Mouse (Mus musculus) lung, postnatal 0 days (tissue): Measurements from ENCODE around the gene Cma2. TPM values are rescaled to one million over a fixed set of nuclear protein-coding genes. Genes with fewer than 3 reads are reported as not detected.

Experiments
- ATAC-seq: fragments of 200-750 bp; cut with Nextera tagmentation; 2 replicates; pipeline ENCODE4 v1.8.0; 2017; ENCODE audit warnings: moderate library complexity
- DNase-seq: peaks from one replicate; pipeline ENCODE4 v3.0.0-alpha.2; 2016; ENCODE audit warnings: low spot score
- H3K27ac ChIP-seq: fragments of 300-500 bp; sonication (generic); 2 replicates; pipeline ENCODE4 v1.5.1; 2014; ENCODE audit warnings: antibody characterized with exemption, mild to moderate bottlenecking, low read length, mixed read lengths
- H3K27me3 ChIP-seq: fragments of 300-500 bp; sonication (generic); replicated peaks from 2 replicates; pipeline ENCODE4 v1.6.1; 2014; ENCODE audit warnings: low read length, mixed read lengths; ENCODE audit not compliant: insufficient read depth
- H3K36me3 ChIP-seq: fragments of 300-500 bp; sonication (generic); 2 replicates; pipeline ENCODE4 v1.6.1; 2014; ENCODE audit warnings: low read length, mixed read lengths; ENCODE audit not compliant: insufficient read depth
- H3K4me1 ChIP-seq: fragments of 300-500 bp; sonication (generic); 2 replicates; pipeline ENCODE4 v1.6.1; 2014; ENCODE audit warnings: antibody characterized with exemption, low read depth, low read length, mixed read lengths; ENCODE audit not compliant: insufficient read depth
- H3K4me2 ChIP-seq: fragments of 300-500 bp; sonication (generic); replicated peaks from 2 replicates; pipeline ENCODE4 v1.6.1; 2014; ENCODE audit warnings: low read depth, mild to moderate bottlenecking, low read length, moderate library complexity, mixed read lengths
- H3K4me3 ChIP-seq: fragments of 300-500 bp; sonication (generic); 2 replicates; pipeline ENCODE4 v1.5.1; 2014; ENCODE audit warnings: low read depth, low read length
- H3K9ac ChIP-seq: fragments of 300-500 bp; sonication (generic); replicated peaks from 2 replicates; pipeline ENCODE4 v1.6.1; 2014; ENCODE audit warnings: low read depth, mild to moderate bottlenecking
- H3K9me3 ChIP-seq: fragments of 300-500 bp; sonication (generic); 2 replicates; pipeline ENCODE4 v1.6.1; 2016; ENCODE audit warnings: low read length, mixed read lengths
- CTCF ChIP-seq: IDR thresholded peaks from 2 replicates; pipeline ENCODE4 v1.5.1; 2016; ENCODE audit warnings: antibody characterized with exemption, mild to moderate bottlenecking
- EP300 ChIP-seq: IDR thresholded peaks from 2 replicates; pipeline ENCODE4 v1.6.1; 2016; ENCODE audit warnings: antibody characterized with exemption, mild to moderate bottlenecking, control low read depth
- WGBS: fragments of 180-500 bp; shearing (Covaris S2); extraction: QIAGEN DNeasy Blood & Tissue Kit; methylation state at CpG from one replicate; pipeline ENCODE4 v1.1.7; 2014; 5-methylcytosine and 5-hydroxymethylcytosine counted together
- polyA plus RNA-seq: library from polyadenylated mRNA; unstranded; fragments of >200 nt; fragmentation: Nextera tagmentation; extraction: Ambion mirVana; gene quantifications from 2 replicates; pipeline ENCODE4 v1.2.1, GENCODE M21; 2015

Cma2 gene
- polyA plus RNA-seq, result not detected in 2 replicates

DNA sequence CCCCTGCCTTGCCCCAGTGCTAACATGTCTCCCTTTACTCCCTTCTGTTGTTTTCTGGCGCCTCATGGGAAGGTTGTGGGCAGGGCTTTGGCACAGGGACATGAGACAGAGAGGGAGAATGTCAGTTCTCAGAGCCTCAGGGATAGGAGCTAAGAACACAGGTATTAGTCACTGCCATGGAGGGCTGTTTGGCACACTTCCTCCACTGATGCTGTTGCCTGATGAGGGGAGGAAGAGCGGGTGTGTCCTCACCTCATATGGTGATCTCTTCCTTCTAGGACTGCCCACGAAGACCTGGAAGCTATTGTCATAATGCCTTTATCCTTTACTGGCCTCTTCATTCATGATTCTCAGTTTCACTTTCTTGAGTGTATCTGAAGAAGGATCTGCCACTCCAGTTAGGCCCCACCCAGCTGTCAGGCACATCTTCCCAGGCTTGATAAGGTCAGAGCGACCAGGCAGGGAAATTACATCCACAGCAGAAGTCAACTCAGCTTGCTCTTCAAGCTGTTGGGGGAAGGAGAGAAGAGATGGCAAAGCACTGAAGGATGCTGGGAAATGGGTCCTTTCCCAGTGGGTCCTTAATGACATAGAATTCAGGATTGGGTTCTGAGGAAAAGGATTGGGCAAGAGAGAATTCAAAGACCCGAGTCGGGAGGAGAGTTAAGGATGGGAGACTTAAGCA is at the start of gene Cma2:
Gene Cma2, plus strand, starts transcription at position 635 of the 685 bp plus-strand sequence.
- Histone ChIP-seq H3K36me3 (no peaks in the 10 kb centered on the region), H3K27me3 (no peaks in the 10 kb centered on the region), H3K27ac (no peak within 1 kb of the TSS), H3K4me1 (no peaks in the 10 kb centered on the region), H3K9ac (no peak within 1 kb of the TSS), H3K9me3 (no peaks in the 10 kb centered on the region), H3K4me3 (no peak within 1 kb of the TSS), H3K4me2 (no peak within 1 kb of the TSS)
- DNase-seq (no peak), ATAC-seq (no peak)
- TF ChIP-seq EP300 (no peak), CTCF (no peak)
- WGBS, result 76% methylated on average over 6 of the region's 6 CpGs

DNA sequence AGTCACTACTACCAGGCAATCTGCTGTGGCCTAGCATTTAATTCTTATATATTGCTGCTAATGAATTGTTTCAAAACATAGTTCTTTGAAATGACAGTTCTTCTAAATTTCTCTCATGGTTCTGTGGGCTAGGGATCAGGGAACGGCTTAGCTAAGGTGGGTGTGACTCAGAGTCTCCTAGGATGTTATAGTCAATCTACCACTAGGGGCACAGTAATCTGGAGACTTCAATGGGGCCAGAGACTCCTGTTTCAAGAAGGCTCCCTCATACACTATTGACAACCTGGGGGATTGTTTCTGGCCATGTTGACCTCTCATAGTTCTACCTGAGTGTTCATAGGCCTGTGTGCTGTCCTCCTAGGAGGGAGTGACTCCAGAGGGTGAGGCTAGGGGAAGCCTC is 45.3 kb upstream of the Cma2 start:
- TF ChIP-seq CTCF, result peak; percentile 65
- TF ChIP-seq EP300, result no peak
- Histone ChIP-seq H3K27ac (no peak overlapping the region), H3K4me1 (no peaks in the 10 kb centered on the region), H3K9me3 (no peaks in the 10 kb centered on the region), H3K4me2 (no peak overlapping the region), H3K27me3 (no peaks in the 10 kb centered on the region), H3K9ac (no peak overlapping the region), H3K4me3 (no peak overlapping the region), H3K36me3 (no peaks in the 10 kb centered on the region)
- ATAC-seq, result 0 out of 2 replicates have a peak, but pooled peaks have one; percentile 38
- peak; percentile 61 for DNase-seq
- 6% methylated on average over 1 of the region's 1 CpGs for WGBS

DNA sequence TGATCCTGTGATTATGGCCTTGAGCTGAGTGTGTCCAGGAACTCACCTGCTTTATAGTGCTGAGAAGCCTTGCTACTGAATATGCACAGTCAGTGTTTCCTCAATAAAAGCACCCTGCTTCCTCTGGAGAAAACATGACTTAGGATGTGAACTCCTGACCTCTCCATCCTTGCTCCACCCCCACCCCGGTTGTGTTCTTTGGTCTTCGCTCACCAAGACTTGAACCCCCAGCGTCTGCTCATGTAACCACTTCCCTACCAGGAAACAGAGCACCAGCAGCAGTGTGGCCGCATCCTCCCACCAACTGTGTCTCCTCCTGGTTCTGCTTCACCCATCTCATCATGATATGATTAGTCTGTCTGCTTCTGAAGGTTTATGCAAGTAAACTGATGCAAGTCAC is 37.4 kb upstream of the Cma2 start:
- no peak for ATAC-seq
- WGBS, result 41% methylated on average over 4 of the region's 4 CpGs
- Histone ChIP-seq H3K4me2 (no peak overlapping the region), H3K27me3 (no peaks in the 10 kb centered on the region), H3K4me1 (no peaks in the 10 kb centered on the region), H3K36me3 (no peaks in the 10 kb centered on the region), H3K9ac (no peak overlapping the region), H3K27ac (no peak overlapping the region), H3K4me3 (no peak overlapping the region), H3K9me3 (no peaks in the 10 kb centered on the region)
- TF ChIP-seq EP300 (no peak), CTCF (no peak)
- DNase-seq, result no peak

DNA sequence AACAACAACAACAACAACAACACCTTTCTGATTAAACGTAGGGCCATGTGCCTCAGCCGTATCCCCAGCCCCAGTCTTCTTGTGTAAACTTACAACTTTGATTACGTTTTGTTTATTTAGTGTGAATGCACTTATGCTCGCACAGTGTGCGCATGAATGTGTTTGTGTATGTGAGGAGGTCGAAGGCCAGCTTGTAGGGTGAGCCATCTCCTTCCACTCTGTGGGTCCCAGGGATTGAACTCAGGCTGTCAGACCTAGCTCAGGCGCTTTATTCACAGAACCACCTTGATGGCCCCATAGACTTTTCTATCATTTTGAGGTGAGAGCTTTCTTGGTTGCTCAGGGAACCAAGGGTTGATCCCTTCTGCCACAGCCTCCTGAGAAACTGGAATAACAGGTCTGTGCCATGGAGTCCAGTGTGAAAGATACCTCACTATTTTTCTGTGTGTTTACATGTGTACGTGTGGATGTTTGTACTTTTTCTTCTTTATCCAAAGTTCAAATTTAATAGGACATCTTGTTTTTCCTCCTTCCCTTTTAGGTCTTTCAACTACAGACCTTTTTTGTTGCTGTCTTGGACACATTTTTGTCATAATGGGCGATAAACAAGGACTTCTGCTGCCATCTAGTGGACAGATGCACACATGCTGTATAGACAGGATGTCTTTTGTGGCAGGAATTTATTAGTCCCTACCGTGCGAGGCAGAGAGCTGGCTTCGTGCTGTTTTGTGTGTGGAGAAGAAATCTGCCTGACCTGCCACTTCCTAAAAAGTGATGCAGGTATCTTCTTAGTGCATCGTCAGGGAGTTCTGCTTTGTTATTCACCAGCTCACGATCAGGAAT is 32.3 kb upstream of the Cma2 start:
- DNase-seq (peak; percentile 96), ATAC-seq (peak; percentile 87)
- 17% methylated on average over 14 of the region's 14 CpGs for whole genome bisulfite sequencing
- Histone ChIP-seq H3K27ac (no peak overlapping the region), H3K4me3 (no peak overlapping the region), H3K9me3 (no peaks in the 10 kb centered on the region), H3K27me3 (no peaks in the 10 kb centered on the region), H3K4me2 (no peak overlapping the region), H3K4me1 (no peaks in the 10 kb centered on the region), H3K36me3 (no peaks in the 10 kb centered on the region), H3K9ac (no peak overlapping the region)
- TF ChIP-seq EP300 (no peak), CTCF (peak; percentile 98)

DNA sequence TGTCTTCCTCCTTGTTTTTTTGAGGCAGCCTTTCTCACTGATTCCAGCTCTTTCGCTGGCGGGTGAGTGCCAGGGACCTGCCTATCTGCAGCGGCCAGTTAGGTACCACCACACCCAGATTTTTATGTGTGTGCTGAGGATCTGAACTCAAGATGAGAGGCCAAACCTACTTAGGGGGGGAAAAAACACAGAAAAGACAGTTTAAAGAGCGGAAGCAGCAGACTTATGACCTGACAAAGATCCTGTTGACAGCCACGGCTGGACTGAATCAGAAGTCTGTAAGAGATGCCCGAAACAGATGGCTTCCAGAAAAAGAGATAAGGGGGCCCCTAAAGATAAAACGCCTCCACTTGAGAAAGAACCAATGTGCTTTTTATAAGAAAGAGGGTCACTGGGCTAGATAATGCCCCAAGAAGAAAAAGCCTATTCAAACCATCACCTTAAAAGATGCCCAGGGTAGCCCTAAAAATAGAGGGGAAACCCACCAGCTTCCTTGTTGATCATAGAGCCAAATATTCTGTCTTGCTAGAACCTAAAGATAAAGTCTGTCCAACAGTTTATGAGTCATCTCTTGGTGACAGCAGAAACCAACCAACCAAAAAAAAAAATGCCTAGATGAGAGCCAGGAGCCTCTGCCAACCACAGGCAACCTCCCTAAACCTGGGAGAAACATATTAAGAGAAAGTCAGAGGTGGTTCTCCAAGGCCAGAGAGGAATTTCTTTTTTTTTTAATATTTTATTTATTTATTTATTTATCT is 28.1 kb upstream of the Cma2 start:
- no peaks in the 10 kb centered on the region for H3K36me3 ChIP-seq
- H3K4me3 ChIP-seq, result no peak overlapping the region
- TF ChIP-seq CTCF, result no peak
- TF ChIP-seq EP300, result no peak
- no peaks in the 10 kb centered on the region for H3K9me3 ChIP-seq
- DNase-seq, result no peak
- H3K4me2 ChIP-seq, result no peak overlapping the region
- no peak overlapping the region for H3K9ac ChIP-seq
- no peak overlapping the region for H3K27ac ChIP-seq
- no peaks in the 10 kb centered on the region for H3K27me3 ChIP-seq
- H3K4me1 ChIP-seq, result no peaks in the 10 kb centered on the region
- WGBS, result 25% methylated on average over 7 of the region's 7 CpGs
- ATAC-seq, result no peak

DNA sequence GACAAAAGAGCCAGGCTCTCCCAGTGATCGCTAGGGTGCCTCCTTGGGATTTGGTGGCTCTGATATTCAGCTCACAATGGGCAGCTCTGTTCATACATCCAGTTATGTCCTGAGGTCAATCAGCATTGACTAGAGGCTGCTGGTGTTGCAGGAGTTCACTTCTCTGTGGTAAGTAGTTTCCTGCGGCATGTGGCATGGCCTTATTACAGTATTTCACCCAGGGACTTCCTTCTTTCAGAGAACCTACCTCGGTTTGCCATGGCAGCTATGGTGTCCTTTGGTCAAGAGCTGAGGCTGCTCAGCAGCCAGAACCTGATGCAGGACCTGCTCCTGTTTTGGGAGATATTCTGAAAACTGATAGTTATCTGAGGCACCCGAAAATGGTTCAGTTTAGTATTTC is 23.9 kb upstream of the Cma2 start:
- Histone ChIP-seq H3K4me1 (no peaks in the 10 kb centered on the region), H3K27me3 (no peaks in the 10 kb centered on the region), H3K4me2 (no peak overlapping the region), H3K36me3 (no peaks in the 10 kb centered on the region), H3K9ac (no peak overlapping the region), H3K9me3 (no peaks in the 10 kb centered on the region), H3K27ac (no peak overlapping the region), H3K4me3 (no peak overlapping the region)
- no peak for TF ChIP-seq CTCF
- no peak for TF ChIP-seq EP300
- no peak for DNase-seq
- WGBS, result 80% methylated on average over 4 of the region's 4 CpGs
- no peak for ATAC-seq
